Mouse (Mus musculus): ENCODE results near the gene Glis1. TPM values are rescaled to one million over a fixed set of nuclear protein-coding genes. Genes with fewer than 3 reads are reported as not detected.

Glis1 gene
- polyA plus RNA-seq (2012; rRNA removed): 9.0 and 14.0 TPM in 2 replicates
- polyA plus RNA-seq (2014; fragmentation: Nextera tagmentation; extraction: Ambion mirVana): 10.0 and 10.7 TPM in 2 replicates

- Histone ChIP-seq H3K36me3 (ENCODE audit: control insufficient read depth, insufficient read depth, low read length) (no peaks in the 10 kb centered on the region), H3K27me3 (ENCODE audit: control insufficient read depth, insufficient read depth, low read length) (peaks cover 55% of the 10 kb centered on the region), H3K4me2 (replicated peaks; ENCODE audit: low read depth, low read length, severe bottlenecking) (peak within 1 kb of the TSS; percentile 94), H3K4me1 (ENCODE audit: control insufficient read depth, insufficient read depth, low read length) (peaks cover 6% of the 10 kb centered on the region; the same call in 1 of the 2 replicates), H3K27ac (replicated peaks; ENCODE audit: low read depth, low read length) (no peak within 1 kb of the TSS), H3K9me3 (ENCODE audit: control insufficient read depth, low read length) (no peaks in the 10 kb centered on the region), H3K9ac (ENCODE audit: low read depth, low read length, severe bottlenecking) (peak within 1 kb of the TSS; percentile 54), H3K4me3 (replicated peaks; ENCODE audit: low read length) (peak within 1 kb of the TSS; percentile 48)
- TF ChIP-seq POLR2A (IDR thresholded peaks at IDR 0.05; ENCODE audit: borderline replicate concordance, extremely low read depth, insufficient read depth, insufficient read length): no peak
- DNase-seq (ENCODE audit: low spot score): peak; percentile 66
- WGBS: 0% methylated on average over 50 of the region's 112 CpGs
- ATAC-seq (ENCODE audit: low FRiP score, low read depth): peak; percentile 81
These were observed at the start of gene Glis1 for GRCm38 (mm10) chr4:107434356-107435237. Gene Glis1 (plus strand): TSS chr4:107434591.

GRCm38 (mm10) chr4:107387038-107387437 lies 47.4 kb upstream of the Glis1 start:
- no peaks in the 10 kb centered on the region for H3K4me1 ChIP-seq (ENCODE audit: control insufficient read depth, insufficient read depth, low read length)
- no peak overlapping the region for H3K4me2 ChIP-seq (replicated peaks; ENCODE audit: low read depth, low read length, severe bottlenecking)
- H3K27ac ChIP-seq (replicated peaks; ENCODE audit: low read depth, low read length): no peak overlapping the region
- no peak overlapping the region for H3K9ac ChIP-seq (ENCODE audit: low read depth, low read length, severe bottlenecking)
- ATAC-seq (ENCODE audit: low FRiP score, low read depth): no peak
- WGBS: 87% methylated on average over 4 of the region's 4 CpGs
- no peak overlapping the region for H3K4me3 ChIP-seq (replicated peaks; ENCODE audit: low read length)
- TF ChIP-seq POLR2A (IDR thresholded peaks at IDR 0.05; ENCODE audit: borderline replicate concordance, extremely low read depth, insufficient read depth, insufficient read length): no peak
- no peaks in the 10 kb centered on the region for H3K9me3 ChIP-seq (ENCODE audit: control insufficient read depth, low read length)
- no peaks in the 10 kb centered on the region for H3K27me3 ChIP-seq (ENCODE audit: control insufficient read depth, insufficient read depth, low read length)
- peak; percentile 20 for DNase-seq (ENCODE audit: low spot score)
- peaks cover 87% of the 10 kb centered on the region for H3K36me3 ChIP-seq (ENCODE audit: control insufficient read depth, insufficient read depth, low read length)

GRCm38 (mm10) chr4:107387465-107387864 lies 46.9 kb upstream of the Glis1 start:
- no peak overlapping the region for H3K9ac ChIP-seq (ENCODE audit: low read depth, low read length, severe bottlenecking)
- ATAC-seq (ENCODE audit: low FRiP score, low read depth) (no peak), DNase-seq (ENCODE audit: low spot score) (no peak)
- H3K9me3 ChIP-seq (ENCODE audit: control insufficient read depth, low read length): no peaks in the 10 kb centered on the region
- H3K4me2 ChIP-seq (replicated peaks; ENCODE audit: low read depth, low read length, severe bottlenecking): no peak overlapping the region
- no peaks in the 10 kb centered on the region for H3K4me1 ChIP-seq (ENCODE audit: control insufficient read depth, insufficient read depth, low read length)
- no peak overlapping the region for H3K27ac ChIP-seq (replicated peaks; ENCODE audit: low read depth, low read length)
- peaks cover 88% of the 10 kb centered on the region for H3K36me3 ChIP-seq (ENCODE audit: control insufficient read depth, insufficient read depth, low read length)
- no peak overlapping the region for H3K4me3 ChIP-seq (replicated peaks; ENCODE audit: low read length)
- WGBS: 92% methylated on average over 8 of the region's 8 CpGs
- TF ChIP-seq POLR2A (IDR thresholded peaks at IDR 0.05; ENCODE audit: borderline replicate concordance, extremely low read depth, insufficient read depth, insufficient read length): no peak
- H3K27me3 ChIP-seq (ENCODE audit: control insufficient read depth, insufficient read depth, low read length): no peaks in the 10 kb centered on the region

GRCm38 (mm10) chr4:107388291-107388690 lies 46.1 kb upstream of the Glis1 start:
- no peak overlapping the region for H3K9ac ChIP-seq (ENCODE audit: low read depth, low read length, severe bottlenecking)
- H3K4me2 ChIP-seq (replicated peaks; ENCODE audit: low read depth, low read length, severe bottlenecking): no peak overlapping the region
- H3K36me3 ChIP-seq (ENCODE audit: control insufficient read depth, insufficient read depth, low read length): peaks cover 87% of the 10 kb centered on the region
- H3K9me3 ChIP-seq (ENCODE audit: control insufficient read depth, low read length): no peaks in the 10 kb centered on the region
- H3K27ac ChIP-seq (replicated peaks; ENCODE audit: low read depth, low read length): no peak overlapping the region
- no peak overlapping the region for H3K4me3 ChIP-seq (replicated peaks; ENCODE audit: low read length)
- no peaks in the 10 kb centered on the region for H3K4me1 ChIP-seq (ENCODE audit: control insufficient read depth, insufficient read depth, low read length)
- no peak for ATAC-seq (ENCODE audit: low FRiP score, low read depth)
- no peaks in the 10 kb centered on the region for H3K27me3 ChIP-seq (ENCODE audit: control insufficient read depth, insufficient read depth, low read length)
- 95% methylated on average over 2 of the region's 2 CpGs for WGBS
- no peak for TF ChIP-seq POLR2A (IDR thresholded peaks at IDR 0.05; ENCODE audit: borderline replicate concordance, extremely low read depth, insufficient read depth, insufficient read length)
- no peak for DNase-seq (ENCODE audit: low spot score)

- peaks cover 88% of the 10 kb centered on the region for H3K36me3 ChIP-seq (ENCODE audit: control insufficient read depth, insufficient read depth, low read length)
- H3K9me3 ChIP-seq (ENCODE audit: control insufficient read depth, low read length): no peaks in the 10 kb centered on the region
- no peak overlapping the region for H3K27ac ChIP-seq (replicated peaks; ENCODE audit: low read depth, low read length)
- no peak overlapping the region for H3K9ac ChIP-seq (ENCODE audit: low read depth, low read length, severe bottlenecking)
- no peak overlapping the region for H3K4me3 ChIP-seq (replicated peaks; ENCODE audit: low read length)
- DNase-seq (ENCODE audit: low spot score): no peak
- TF ChIP-seq POLR2A (IDR thresholded peaks at IDR 0.05; ENCODE audit: borderline replicate concordance, extremely low read depth, insufficient read depth, insufficient read length): no peak
- H3K27me3 ChIP-seq (ENCODE audit: control insufficient read depth, insufficient read depth, low read length): no peaks in the 10 kb centered on the region
- WGBS: 89% methylated on average over 3 of the region's 3 CpGs
- no peak overlapping the region for H3K4me2 ChIP-seq (replicated peaks; ENCODE audit: low read depth, low read length, severe bottlenecking)
- no peaks in the 10 kb centered on the region for H3K4me1 ChIP-seq (ENCODE audit: control insufficient read depth, insufficient read depth, low read length)
- no peak for ATAC-seq (ENCODE audit: low FRiP score, low read depth)
These were observed 45.0 kb upstream of the Glis1 start for GRCm38 (mm10) chr4:107389345-107389744.
